Comparison of ENCODE assay signal across 7 mouse cellular contexts in the genomic region with DNA sequence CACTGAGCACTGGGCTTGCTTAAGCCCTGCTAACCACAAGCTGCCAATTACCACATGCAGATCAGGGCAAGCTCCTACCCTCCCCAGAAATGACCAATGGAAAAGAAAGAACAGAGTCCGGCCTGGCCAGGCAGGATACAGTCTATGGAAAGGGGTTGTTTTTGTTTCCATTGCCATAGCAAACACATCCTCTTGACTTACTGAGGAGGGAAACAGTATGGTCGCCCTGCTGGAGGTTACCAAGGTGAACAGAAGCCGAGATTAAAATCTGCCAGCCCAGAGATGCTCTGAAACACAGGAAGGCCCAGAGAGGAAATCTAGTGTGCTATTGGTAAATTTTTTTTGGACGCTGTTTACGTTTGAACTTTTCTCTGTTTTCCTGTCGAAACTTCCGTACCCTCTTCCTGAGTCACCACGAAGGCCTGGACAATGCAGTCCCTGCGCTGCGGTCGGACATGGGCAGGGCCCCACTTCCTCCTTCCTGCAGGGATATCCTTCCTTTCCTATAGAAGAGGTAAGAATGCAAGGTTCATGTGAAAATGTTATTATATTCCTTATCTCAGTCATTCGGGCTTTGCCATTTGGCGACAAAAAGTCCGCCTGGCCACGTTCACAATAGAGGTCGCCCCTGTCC. TPM values are rescaled to one million over a fixed set of nuclear protein-coding genes. Genes with fewer than 3 reads are reported as not detected.
DNase-seq lines count a peak whose midpoint lies in the region; ATAC-seq and TF ChIP-seq lines count a peak whose summit lies in the region.

No protein-coding gene starts in this region.

- TF ChIP-seq CTCF in liver, postnatal 0 days (IDR thresholded peaks at IDR 0.05; ENCODE audit: low read depth) = no peak

- 83% methylated on average over 16 of the region's 16 CpGs for WGBS in embryonic facial prominence, embryonic 15.5 days
- WGBS in intestine, embryonic 15.5 days = 72% methylated on average over 16 of the region's 16 CpGs
- WGBS in liver, postnatal 0 days (ENCODE audit: insufficient replicate concordance) = 24% methylated on average over 16 of the region's 16 CpGs
- 66% methylated on average over 16 of the region's 16 CpGs for WGBS in stomach, embryonic 14.5 days
- 89% methylated on average over 16 of the region's 16 CpGs for WGBS in forebrain, embryonic 10.5 days

- ATAC-seq in activated CD4-positive, CD25-positive, alpha-beta regulatory T cell, adult 4 months = peak; percentile 97
- ATAC-seq in embryonic facial prominence, embryonic 15.5 days (ENCODE audit: insufficient number of reproducible peaks, low FRiP score, low TSS enrichment, low read depth) = 0 out of 2 replicates have a peak, but pooled peaks have one; percentile 63
- 0 out of 2 replicates have a peak, but pooled peaks have one; percentile 41 for ATAC-seq in intestine, embryonic 15.5 days
- peak; percentile 75 for ATAC-seq in liver, postnatal 0 days
- ATAC-seq in stomach, embryonic 14.5 days (ENCODE audit: insufficient number of reproducible peaks, insufficient read depth, low FRiP score, low read depth) = peak; percentile 46; the same call in 1 of the 2 replicates

- no peaks in the 10 kb centered on the region for H3K9me3 ChIP-seq in embryonic facial prominence, embryonic 15.5 days (replicated peaks)
- no peaks in the 10 kb centered on the region for H3K9me3 ChIP-seq in intestine, embryonic 15.5 days
- no peaks in the 10 kb centered on the region for H3K9me3 ChIP-seq in liver, postnatal 0 days (ENCODE audit: low read length)
- no peaks in the 10 kb centered on the region for H3K9me3 ChIP-seq in stomach, embryonic 14.5 days (ENCODE audit: control insufficient read depth, low read depth, low read length)
- no peaks in the 10 kb centered on the region for H3K9me3 ChIP-seq in forebrain, embryonic 10.5 days

- H3K4me2 ChIP-seq in embryonic facial prominence, embryonic 15.5 days (replicated peaks) = no peak overlapping the region
- no peak overlapping the region for H3K4me2 ChIP-seq in intestine, embryonic 15.5 days (replicated peaks)
- H3K4me2 ChIP-seq in liver, postnatal 0 days (ENCODE audit: low read depth, low read length) = peak overlapping the region; percentile 42
- no peak overlapping the region for H3K4me2 ChIP-seq in stomach, embryonic 14.5 days (replicated peaks; ENCODE audit: low read depth, low read length)

- H3K27me3 ChIP-seq in embryonic facial prominence, embryonic 15.5 days = no peaks in the 10 kb centered on the region
- H3K27me3 ChIP-seq in intestine, embryonic 15.5 days (replicated peaks) = no peaks in the 10 kb centered on the region
- H3K27me3 ChIP-seq in liver, postnatal 0 days (ENCODE audit: insufficient read depth, low read length) = no peaks in the 10 kb centered on the region
- no peaks in the 10 kb centered on the region for H3K27me3 ChIP-seq in stomach, embryonic 14.5 days (ENCODE audit: control insufficient read depth, insufficient read depth, low read length)
- H3K27me3 ChIP-seq in forebrain, embryonic 10.5 days (ENCODE audit: poor library complexity, severe bottlenecking) = no peaks in the 10 kb centered on the region

- H3K4me1 ChIP-seq in embryonic facial prominence, embryonic 15.5 days = no peaks in the 10 kb centered on the region
- no peaks in the 10 kb centered on the region for H3K4me1 ChIP-seq in intestine, embryonic 15.5 days (replicated peaks)
- H3K4me1 ChIP-seq in liver, postnatal 0 days (ENCODE audit: insufficient read depth) = peaks cover 16% of the 10 kb centered on the region
- no peaks in the 10 kb centered on the region for H3K4me1 ChIP-seq in stomach, embryonic 14.5 days (ENCODE audit: control insufficient read depth, insufficient read depth, low read length)
- H3K4me1 ChIP-seq in forebrain, embryonic 10.5 days = peaks cover 6% of the 10 kb centered on the region; the same call in 1 of the 2 replicates

- no peaks in the 10 kb centered on the region for H3K36me3 ChIP-seq in embryonic facial prominence, embryonic 15.5 days
- H3K36me3 ChIP-seq in intestine, embryonic 15.5 days = no peaks in the 10 kb centered on the region
- no peaks in the 10 kb centered on the region for H3K36me3 ChIP-seq in liver, postnatal 0 days (replicated peaks; ENCODE audit: insufficient read depth, low read length)
- no peaks in the 10 kb centered on the region for H3K36me3 ChIP-seq in stomach, embryonic 14.5 days (ENCODE audit: control insufficient read depth, insufficient read depth, low read length)
- no peaks in the 10 kb centered on the region for H3K36me3 ChIP-seq in forebrain, embryonic 10.5 days (replicated peaks)

- peak; percentile 35 for DNase-seq in liver, postnatal 0 days
- DNase-seq in forebrain, embryonic 10.5 days (ENCODE audit: extremely low spot score, low spot score) = no peak
- DNase-seq in left cerebral cortex, adult 18-20 months (ENCODE audit: low spot score in 2 of 2) = no peak

- TF ChIP-seq EP300 in liver, postnatal 0 days (IDR thresholded peaks at IDR 0.05; ENCODE audit: low read depth) = no peak

- no peak overlapping the region for H3K27ac ChIP-seq in embryonic facial prominence, embryonic 15.5 days (replicated peaks)
- no peak overlapping the region for H3K27ac ChIP-seq in intestine, embryonic 15.5 days
- peak overlapping the region; percentile 81 for H3K27ac ChIP-seq in liver, postnatal 0 days (ENCODE audit: low read depth)
- no peak overlapping the region for H3K27ac ChIP-seq in stomach, embryonic 14.5 days (ENCODE audit: low read length)
- H3K27ac ChIP-seq in forebrain, embryonic 10.5 days = no peak overlapping the region

- no peak overlapping the region for H3K9ac ChIP-seq in embryonic facial prominence, embryonic 15.5 days
- H3K9ac ChIP-seq in intestine, embryonic 15.5 days = no peak overlapping the region
- no peak overlapping the region for H3K9ac ChIP-seq in liver, postnatal 0 days (replicated peaks)
- H3K9ac ChIP-seq in stomach, embryonic 14.5 days (replicated peaks; ENCODE audit: low read depth, low read length) = no peak overlapping the region

- no peak overlapping the region for H3K4me3 ChIP-seq in embryonic facial prominence, embryonic 15.5 days (replicated peaks)
- no peak overlapping the region for H3K4me3 ChIP-seq in intestine, embryonic 15.5 days (replicated peaks)
- H3K4me3 ChIP-seq in liver, postnatal 0 days (ENCODE audit: low read depth, low read length) = no peak overlapping the region
- H3K4me3 ChIP-seq in stomach, embryonic 14.5 days (ENCODE audit: low read depth, low read length) = no peak overlapping the region
- no peak overlapping the region for H3K4me3 ChIP-seq in forebrain, embryonic 10.5 days

RNA-seq across cellular contexts. Expression of a gene that starts 25.0 kb away (rescaled TPM):
- 10 to 100 TPM; 30.4 to 37.0 TPM for polyA plus RNA-seq in activated CD4-positive, CD25-positive, alpha-beta regulatory T cell, adult 4 months (2017; shearing (Covaris generic))
- polyA plus RNA-seq in embryonic facial prominence, embryonic 15.5 days (2015; fragmentation: Nextera tagmentation; extraction: Ambion mirVana) = 31.5 and 31.9 TPM in 2 replicates
- 21.9 and 22.3 TPM in 2 replicates for polyA plus RNA-seq in intestine, embryonic 15.5 days (2015; fragmentation: Nextera tagmentation; extraction: Ambion mirVana)
- polyA plus RNA-seq in liver, postnatal 0 days (2015; fragmentation: Nextera tagmentation; extraction: Ambion mirVana) = 6.2 and 7.9 TPM in 2 replicates
- 34.0 and 36.6 TPM in 2 replicates for polyA plus RNA-seq in stomach, embryonic 14.5 days (2014; fragmentation: Nextera tagmentation; extraction: Ambion mirVana)
- polyA plus RNA-seq in forebrain, embryonic 10.5 days (2016; fragmentation: Nextera tagmentation; extraction: Ambion mirVana) = 13.1 and 14.5 TPM in 2 replicates
- 1 to 10 TPM; 8.7 to 9.5 TPM for total RNA-seq in left cerebral cortex, adult 18-20 months (2021)

Comparison
In these comparisons a context has a peak if more than half of its experiments do, and no peak if none do; other contexts are left out.
1. ATAC-seq: peak in every context shown above with its lines; median percentile 97 in activated CD4-positive, CD25-positive, alpha-beta regulatory T cell, adult 4 months; 75 in liver, postnatal 0 days; 63 in embryonic facial prominence, embryonic 15.5 days; 46 in stomach, embryonic 14.5 days; 41 in intestine, embryonic 15.5 days.